Mouse (Mus musculus): ENCODE data around the gene Pole.

The Pole gene

GRCm38 (mm10) chr5:110296637-110297036, 10.5 kb downstream of the Pole start:
- no peak for TF ChIP-seq GATA4 (IDR thresholded peaks at IDR 0.05; ENCODE audit: insufficient replicate concordance, low read length)

GRCm38 (mm10) chr5:110300591-110300990, 14.5 kb downstream of the Pole start:
- TF ChIP-seq GATA4 (IDR thresholded peaks at IDR 0.05; ENCODE audit: insufficient replicate concordance, low read length): no peak

- TF ChIP-seq GATA4 (IDR thresholded peaks at IDR 0.05; ENCODE audit: insufficient replicate concordance, low read length): no peak
These were observed 22.8 kb downstream of the Pole start for GRCm38 (mm10) chr5:110308861-110309260.

GRCm38 (mm10) chr5:110313127-110313526, 27.0 kb downstream of the Pole start:
- no peak for TF ChIP-seq GATA4 (IDR thresholded peaks at IDR 0.05; ENCODE audit: insufficient replicate concordance, low read length)

GRCm38 (mm10) chr5:110330508-110330907, 44.4 kb downstream of the Pole start:
- TF ChIP-seq GATA4 (IDR thresholded peaks at IDR 0.05; ENCODE audit: insufficient replicate concordance, low read length): no peak

- TF ChIP-seq GATA4 (IDR thresholded peaks at IDR 0.05; ENCODE audit: insufficient replicate concordance, low read length): no peak
These were observed 52.7 kb downstream of the Pole start for GRCm38 (mm10) chr5:110338792-110339191.

- no peak for TF ChIP-seq GATA4 (IDR thresholded peaks at IDR 0.05; ENCODE audit: insufficient replicate concordance, low read length)
These were observed 56.7 kb downstream of the Pole start, which contains the start of gene P2rx2 for GRCm38 (mm10) chr5:110342648-110343284. Gene P2rx2 (minus strand): TSS chr5:110343212.

- TF ChIP-seq GATA4 (IDR thresholded peaks at IDR 0.05; ENCODE audit: insufficient replicate concordance, low read length): no peak
These were observed 58.4 kb downstream of the Pole start, which contains the start of gene Lrcol1 for GRCm38 (mm10) chr5:110344524-110344923. Gene Lrcol1 (plus strand): TSS chr5:110344730.

GRCm38 (mm10) chr5:110345553-110345952, 59.4 kb downstream of the Pole start:
- TF ChIP-seq GATA4 (IDR thresholded peaks at IDR 0.05; ENCODE audit: insufficient replicate concordance, low read length): no peak

GRCm38 (mm10) chr5:110347006-110347405, 60.9 kb downstream of the Pole start:
- no peak for TF ChIP-seq GATA4 (IDR thresholded peaks at IDR 0.05; ENCODE audit: insufficient replicate concordance, low read length)

GRCm38 (mm10) chr5:110354716-110355115, 68.6 kb downstream of the Pole start:
- no peak for TF ChIP-seq GATA4 (IDR thresholded peaks at IDR 0.05; ENCODE audit: insufficient replicate concordance, low read length)

- TF ChIP-seq GATA4 (IDR thresholded peaks at IDR 0.05; ENCODE audit: insufficient replicate concordance, low read length): no peak
These were observed 71.5 kb downstream of the Pole start for GRCm38 (mm10) chr5:110357531-110358179.

GRCm38 (mm10) chr5:110361465-110361864, 75.4 kb downstream of the Pole start:
- no peak for TF ChIP-seq GATA4 (IDR thresholded peaks at IDR 0.05; ENCODE audit: insufficient replicate concordance, low read length)

- no peak for TF ChIP-seq GATA4 (IDR thresholded peaks at IDR 0.05; ENCODE audit: insufficient replicate concordance, low read length)
These were observed 76.7 kb downstream of the Pole start for GRCm38 (mm10) chr5:110362813-110363178.

GRCm38 (mm10) chr5:110363179-110363821, 77.2 kb downstream of the Pole start:
- no peak for TF ChIP-seq GATA4 (IDR thresholded peaks at IDR 0.05; ENCODE audit: insufficient replicate concordance, low read length)

Data from liver, adult (tissue).